Comparison of ENCODE assay signal across 7 mouse cellular contexts in genomic region chr5:146303470-146303869, GRCm38 (mm10).
A peak's percentile ranks its signal among the peaks of the same experiment; 100 is the strongest.
DNase-seq lines count a peak whose midpoint lies in the region; TF ChIP-seq lines count a peak whose summit lies in the region.

No protein-coding gene starts in this region.

- peak; percentile 62 for DNase-seq in CH12.LX (ENCODE audit: extremely low read depth)
- peak; percentile 79 for DNase-seq in ZHBTc4 (ENCODE audit: low read depth, low spot score)
- DNase-seq in cerebellum, postnatal 4 days (ENCODE audit: low spot score in 2 of 2), result peak; percentile 43 to 72
- peak; percentile 78 for DNase-seq in gastrocnemius, postnatal 10 days
- peak; percentile 78 for DNase-seq in kidney, postnatal 14 days
- peak; percentile 67 for DNase-seq in lung, adult 18-20 months
- DNase-seq in right cerebral cortex, adult 2 months (ENCODE audit: low spot score in 2 of 2), result peak; percentile 50 to 56

- no peak for TF ChIP-seq POLR2A in CH12.LX (IDR thresholded peaks at IDR 0.05; ENCODE audit: low read depth, low read length)

- no peaks in the 10 kb centered on the region for H3K9me3 ChIP-seq in CH12.LX (replicated peaks; ENCODE audit: low read length)

- no peak overlapping the region for H3K9ac ChIP-seq in CH12.LX (ENCODE audit: insufficient read depth, low read depth)

- H3K36me3 ChIP-seq in CH12.LX (replicated peaks in 1 of 2; ENCODE audit: control insufficient read depth in 1 of 2, insufficient read depth in 1 of 2, low read length in 1 of 2), result peaks cover 19 to 63% of the 10 kb centered on the region in 2 experiments

- no peak overlapping the region for H3K27ac ChIP-seq in CH12.LX (ENCODE audit: insufficient read depth, low read depth)

- TF ChIP-seq EP300 in CH12.LX (IDR thresholded peaks at IDR 0.05; ENCODE audit: low read length), result no peak

- dilution Hi-C loops in CH12.LX (cut with MboI; ENCODE audit: extremely low pct_ligation_motif_present, extremely low pct_unique_long_range_greater_than_20kb, low sequenced_read_pairs), result no loop called here

- H3K79me2 ChIP-seq in CH12.LX (replicated peaks; ENCODE audit: control insufficient read depth, extremely low read depth, insufficient read depth, poor library complexity, severe bottlenecking), result no peaks in the 10 kb centered on the region

- in situ Hi-C loops in CH12.LX (cut with MboI; ENCODE audit: low pct_ligation_motif_present, low pct_unique_long_range_greater_than_20kb, low sequenced_read_pairs), result loop anchor here (10.0 kb wide), 1 partner anchor 109 kb away; no protein-coding TSS in a partner anchor

- TF ChIP-seq RAD21 in CH12.LX (IDR thresholded peaks at IDR 0.05; ENCODE audit: low read depth, low read length), result peak; percentile 71

- no peaks in the 10 kb centered on the region for H3K27me3 ChIP-seq in CH12.LX (replicated peaks)

- H3K4me3 ChIP-seq in CH12.LX (replicated peaks in 1 of 3; ENCODE audit: low read depth in 2 of 3, low read length in 2 of 3, poor library complexity in 1 of 3), result no peak overlapping the region

- peak; percentile 72 to 76 for TF ChIP-seq CTCF in CH12.LX (conservative IDR thresholded peaks at IDR 0.05 in 1 of 2, IDR thresholded peaks at IDR 0.05 in 1 of 2; ENCODE audit: low read depth in 2 of 2, low read length in 2 of 2)

- no peak overlapping the region for H3K4me2 ChIP-seq in CH12.LX (ENCODE audit: insufficient read depth, low read depth, poor library complexity, severe bottlenecking)

- peaks cover 13 to 45% of the 10 kb centered on the region in 2 experiments for H3K4me1 ChIP-seq in CH12.LX (ENCODE audit: control insufficient read depth in 1 of 2, insufficient read depth in 2 of 2)

TF ChIP-seq in CH12.LX, 34 proteins besides CTCF, POLR2A, EP300 and RAD21:
- TF ChIP-seq POLR2AphosphoS2 (IDR thresholded peaks at IDR 0.05; ENCODE audit: low read depth, low read length), result no peak
- TF ChIP-seq ZNF384 (IDR thresholded peaks at IDR 0.05; ENCODE audit: low read depth, low read length), result no peak
- no peak for TF ChIP-seq NELFE (IDR thresholded peaks at IDR 0.05; ENCODE audit: low read depth, low read length)
- TF ChIP-seq MEF2A (IDR thresholded peaks at IDR 0.05; ENCODE audit: borderline replicate concordance, low read depth, low read length), result no peak
- TF ChIP-seq E2F4 (IDR thresholded peaks at IDR 0.05; ENCODE audit: insufficient replicate concordance, low read depth, low read length), result no peak
- no peak for TF ChIP-seq KAT2A (IDR thresholded peaks at IDR 0.05; ENCODE audit: insufficient replicate concordance, low read length)
- TF ChIP-seq SMC3 (IDR thresholded peaks at IDR 0.05; ENCODE audit: low read depth, low read length), result peak; percentile 77
- TF ChIP-seq TCF12 (IDR thresholded peaks at IDR 0.05; ENCODE audit: low read depth, low read length), result no peak
- TF ChIP-seq PAX5 (IDR thresholded peaks at IDR 0.05; ENCODE audit: low read length), result no peak
